Comparison of ENCODE assay signal across 7 mouse cellular contexts in the genomic region with DNA sequence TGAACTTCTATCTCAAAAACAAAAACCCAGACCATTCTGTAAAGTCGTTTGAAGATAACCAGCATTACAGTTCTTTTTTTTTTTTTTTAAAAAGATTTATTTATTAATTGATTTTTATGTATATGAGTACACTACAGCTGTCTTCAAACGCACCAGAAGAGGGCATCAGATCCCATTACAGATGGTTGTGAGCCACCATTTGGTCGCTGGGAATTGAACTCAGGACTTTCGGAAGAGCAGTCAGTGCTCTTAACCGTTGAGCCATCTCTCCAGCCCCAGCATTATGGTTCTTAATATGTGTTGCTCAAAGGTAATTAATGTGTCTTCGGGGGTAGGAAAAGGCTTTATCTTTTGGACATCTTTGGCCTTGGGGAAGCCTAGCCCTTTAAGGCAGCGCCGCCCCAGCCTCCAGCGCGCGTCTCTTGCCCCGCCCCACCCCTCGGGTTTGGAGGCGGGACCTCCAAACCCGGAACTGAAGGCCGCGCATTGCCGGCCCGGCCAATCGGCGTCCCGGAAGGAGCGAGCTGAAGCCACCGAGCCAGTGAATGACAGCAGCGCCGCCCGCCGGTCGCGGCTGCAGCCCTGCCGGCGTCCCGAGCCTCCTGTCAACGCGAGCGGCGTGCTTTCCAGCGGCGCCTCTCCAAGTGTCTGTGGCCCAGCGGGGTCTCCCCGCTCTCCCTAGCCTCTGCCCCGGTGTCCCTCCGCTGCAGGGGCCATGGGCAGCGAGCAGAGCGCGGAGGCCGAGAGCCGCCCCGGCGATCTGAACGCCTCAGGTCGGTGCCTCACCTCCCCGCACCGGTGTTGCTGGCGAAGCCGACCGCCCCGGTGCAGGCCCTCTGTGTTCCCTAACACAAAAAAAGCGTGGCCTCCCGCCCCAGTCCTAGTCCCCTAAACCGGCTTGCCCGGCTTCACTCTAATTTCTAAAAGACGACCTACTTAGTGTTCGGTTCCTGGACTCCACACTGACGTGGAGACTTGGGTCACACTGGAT. TPM values are rescaled to one million over a fixed set of nuclear protein-coding genes. Genes with fewer than 3 reads are reported as not detected.
DNase-seq lines count a peak whose midpoint lies in the region; ATAC-seq and TF ChIP-seq lines count a peak whose summit lies in the region.

No protein-coding gene starts in this region.

- peak overlapping the region; percentile 68 for H3K27ac ChIP-seq in intestine, postnatal 0 days (ENCODE audit: low read depth, low read length)
- peak overlapping the region; percentile 79 for H3K27ac ChIP-seq in midbrain, embryonic 12.5 days (replicated peaks)
- peak overlapping the region; percentile 24; the same call in 1 of the 2 replicates for H3K27ac ChIP-seq in small intestine, adult 2 months (ENCODE audit: insufficient read depth, low read depth, low read length)

- peak; percentile 87 for TF ChIP-seq CTCF in intestine, postnatal 0 days (IDR thresholded peaks at IDR 0.05; ENCODE audit: low read depth)
- TF ChIP-seq CTCF in small intestine, adult 2 months (IDR thresholded peaks at IDR 0.05; ENCODE audit: extremely low read depth, insufficient read length, insufficient replicate concordance, low read depth, low read length), result peak; percentile 59

- peaks cover 12% of the 10 kb centered on the region; the same call in 1 of the 2 replicates for H3K36me3 ChIP-seq in intestine, postnatal 0 days (ENCODE audit: control insufficient read depth, insufficient read depth)
- 0 out of 2 replicates have a peak, but pooled peaks cover 10% of the 10 kb centered on the region for H3K36me3 ChIP-seq in midbrain, embryonic 12.5 days
- H3K36me3 ChIP-seq in small intestine, adult 2 months (ENCODE audit: control insufficient read depth, insufficient read depth, low read length), result peaks cover 8% of the 10 kb centered on the region

- DNase-seq in adrenal gland, adult 8-10 months, result peak; percentile 89
- DNase-seq in embryo, embryonic 9.5 days (ENCODE audit: extremely low spot score), result peak; percentile 89
- peak; percentile 90 to 95 for DNase-seq in gastrocnemius, postnatal 4 days (ENCODE audit: low spot score in 2 of 2)
- DNase-seq in left cerebral cortex, postnatal 4 days, result peak; percentile 96

- peak; percentile 98 for ATAC-seq in intestine, postnatal 0 days
- ATAC-seq in midbrain, embryonic 12.5 days (ENCODE audit: low FRiP score, low read depth), result peak; percentile 99

- no peaks in the 10 kb centered on the region for H3K9me3 ChIP-seq in intestine, postnatal 0 days (ENCODE audit: control insufficient read depth)
- H3K9me3 ChIP-seq in midbrain, embryonic 12.5 days, result no peaks in the 10 kb centered on the region

- TF ChIP-seq POLR2A in small intestine, adult 2 months (IDR thresholded peaks at IDR 0.05; ENCODE audit: low read depth, low read length), result peak; percentile 45

- WGBS in intestine, postnatal 0 days, result 2% methylated on average over 65 of the region's 65 CpGs
- 2% methylated on average over 57 of the region's 65 CpGs for WGBS in midbrain, embryonic 12.5 days
- 3% methylated on average over 65 of the region's 65 CpGs for WGBS in small intestine, adult 2 months

- H3K9ac ChIP-seq in intestine, postnatal 0 days (ENCODE audit: low read depth, low read length), result peak overlapping the region; percentile 94
- H3K9ac ChIP-seq in midbrain, embryonic 12.5 days (replicated peaks), result peak overlapping the region; percentile 81

- H3K4me2 ChIP-seq in intestine, postnatal 0 days (replicated peaks; ENCODE audit: low read depth), result peak overlapping the region; percentile 90
- H3K4me2 ChIP-seq in midbrain, embryonic 12.5 days (replicated peaks), result peak overlapping the region; percentile 59

- peak overlapping the region; percentile 82 for H3K4me3 ChIP-seq in intestine, postnatal 0 days (ENCODE audit: low read depth, low read length)
- peak overlapping the region; percentile 86 for H3K4me3 ChIP-seq in midbrain, embryonic 12.5 days
- peak overlapping the region; percentile 89 for H3K4me3 ChIP-seq in small intestine, adult 2 months (ENCODE audit: low read depth, low read length)

- H3K27me3 ChIP-seq in intestine, postnatal 0 days (replicated peaks; ENCODE audit: control insufficient read depth, insufficient read depth, low read length), result no peaks in the 10 kb centered on the region
- H3K27me3 ChIP-seq in midbrain, embryonic 12.5 days, result no peaks in the 10 kb centered on the region
- no peaks in the 10 kb centered on the region for H3K27me3 ChIP-seq in small intestine, adult 2 months (ENCODE audit: control insufficient read depth, insufficient read depth, low read length)

- intact Hi-C loops in left cerebral cortex, postnatal 4 days (cut with DNase I), result no loop called here

- H3K4me1 ChIP-seq in intestine, postnatal 0 days (replicated peaks; ENCODE audit: control insufficient read depth, insufficient read depth, low read length), result no peaks in the 10 kb centered on the region
- H3K4me1 ChIP-seq in midbrain, embryonic 12.5 days, result peaks cover 5% of the 10 kb centered on the region; the same call in 1 of the 2 replicates
- no peaks in the 10 kb centered on the region for H3K4me1 ChIP-seq in small intestine, adult 2 months (ENCODE audit: control insufficient read depth, insufficient read depth, insufficient read length, low read length)

RNA-seq across cellular contexts. Expression of a gene that starts 1.5 kb away (rescaled TPM):
- 10 to 100 TPM; 18.4 to 25.8 (median 23.1) TPM for total RNA-seq in adrenal gland, adult 8-10 months (2022)
- 10 to 100 TPM; 11.0 to 12.7 TPM for total RNA-seq in gastrocnemius, postnatal 4 days (2021)
- polyA plus RNA-seq in intestine, postnatal 0 days (2015; fragmentation: Nextera tagmentation; extraction: Ambion mirVana), result 13.5 and 15.1 TPM in 2 replicates
- 10 to 100 TPM; 19.0 to 21.3 TPM for total RNA-seq in left cerebral cortex, postnatal 4 days (2021)
- 32.9 and 35.3 TPM in 2 replicates for polyA plus RNA-seq in midbrain, embryonic 12.5 days (2016; fragmentation: Nextera tagmentation; extraction: Ambion mirVana)
- polyA plus RNA-seq in small intestine, adult 2 months (2012; rRNA removed), result 7.8 and 12.5 TPM in 2 replicates

RNA-seq across cellular contexts. Expression of a gene that starts 8.5 kb away (rescaled TPM):
- total RNA-seq in adrenal gland, adult 8-10 months (2022), result 10 to 100 TPM in 1 of 4 experiments, 1 to 10 TPM in 3; 5.4 to 10.2 (median 7.8) TPM
- total RNA-seq in gastrocnemius, postnatal 4 days (2021), result 1 to 10 TPM; 3.8 to 4.1 TPM
- polyA plus RNA-seq in intestine, postnatal 0 days (2015; fragmentation: Nextera tagmentation; extraction: Ambion mirVana), result 5.8 and 6.5 TPM in 2 replicates
- total RNA-seq in left cerebral cortex, postnatal 4 days (2021), result 1 to 10 TPM; 1.7 to 2.0 TPM
- polyA plus RNA-seq in midbrain, embryonic 12.5 days (2016; fragmentation: Nextera tagmentation; extraction: Ambion mirVana), result 1.3 and 1.4 TPM in 2 replicates
- polyA plus RNA-seq in small intestine, adult 2 months (2012; rRNA removed), result 6.9 and 7.7 TPM in 2 replicates

Comparison
In these comparisons a context has a peak if more than half of its experiments do, and no peak if none do; other contexts are left out.
1. Peak in every context shown above with its lines: DNase-seq, ATAC-seq, H3K4me3 ChIP-seq and H3K27ac ChIP-seq.
2. H3K27ac ChIP-seq: peak in every context shown above with its lines; median percentile 79 in midbrain, embryonic 12.5 days; 68 in intestine, postnatal 0 days; 24 in small intestine, adult 2 months.